Mouse (Mus musculus) limb, embryonic 10.5 days (tissue): Measurements from ENCODE around the gene Agtrap. TPM values are rescaled to one million over a fixed set of nuclear protein-coding genes. Genes with fewer than 3 reads are reported as not detected.
A peak's percentile ranks its signal among the peaks of the same experiment; 100 is the strongest.
"Not testable (repeated sequence)": the region's sequence is repeated elsewhere in the genome, so short reads cannot be mapped to it uniquely, and the experiment has no call there.

Source experiments
- DNase-seq: peaks from one replicate; pipeline ENCODE4 v3.0.0-alpha.2; 2017; ENCODE audit warnings: low spot score
- H3K27ac ChIP-seq: fragments of 300-500 bp; sonication (generic); 2 replicates; pipeline ENCODE4 v1.5.1; 2016; ENCODE audit warnings: mild to moderate bottlenecking
- H3K27me3 ChIP-seq: fragments of 300-500 bp; sonication (generic); 2 replicates; pipeline ENCODE4 v1.6.1; 2016; ENCODE audit warnings: low read depth, mild to moderate bottlenecking; ENCODE audit not compliant: poor library complexity, severe bottlenecking
- H3K36me3 ChIP-seq: fragments of 300-500 bp; sonication (generic); 2 replicates; pipeline ENCODE4 v1.6.1; 2016; ENCODE audit warnings: mild to moderate bottlenecking, moderate library complexity
- H3K4me1 ChIP-seq: fragments of 300-500 bp; sonication (generic); 2 replicates; pipeline ENCODE4 v1.6.1; 2016
- H3K4me3 ChIP-seq: fragments of 300-500 bp; sonication (generic); 2 replicates; pipeline ENCODE4 v1.5.1; 2016; ENCODE audit warnings: mild to moderate bottlenecking, moderate library complexity
- H3K9me3 ChIP-seq: fragments of 300-500 bp; sonication (generic); replicated peaks from 2 replicates; pipeline ENCODE4 v1.6.1; 2016; ENCODE audit warnings: mild to moderate bottlenecking
- WGBS: fragments of 180-500 bp; shearing (Covaris S2); methylation state at CpG from one replicate; pipeline ENCODE4 v1.1.7; 2016; 5-methylcytosine and 5-hydroxymethylcytosine counted together
- polyA plus RNA-seq: library from polyadenylated mRNA; unstranded; fragments of >200 nt; fragmentation: Nextera tagmentation; extraction: Ambion mirVana; gene quantifications from 2 replicates; pipeline ENCODE4 v1.2.1, GENCODE M21; 2016

The Agtrap gene
- polyA plus RNA-seq, 1 experiment from 2014 or later, result 13.1 TPM

GRCm38 (mm10) chr4:148119578-148119977 is 31.7 kb upstream of the Agtrap start:
- not testable (repeated sequence) for H3K4me3 ChIP-seq, DNase-seq, H3K27ac ChIP-seq, H3K9me3 ChIP-seq, H3K27me3 ChIP-seq, H3K36me3 ChIP-seq
- peaks cover 48% of the 10 kb centered on the region for H3K4me1 ChIP-seq
- 86% methylated on average over 9 of the region's 9 CpGs for WGBS

GRCm38 (mm10) chr4:148117392-148117791 is 29.6 kb upstream of the Agtrap start:
- Histone ChIP-seq H3K36me3 (no peaks in the 10 kb centered on the region), H3K4me1 (peaks cover 32% of the 10 kb centered on the region), H3K4me3 (no peak overlapping the region), H3K27me3 (0 out of 2 replicates have a peak, but pooled peaks cover 8% of the 10 kb centered on the region), H3K9me3 (no peaks in the 10 kb centered on the region), H3K27ac (no peak overlapping the region)
- DNase-seq, result no peak
- WGBS, result 76% methylated on average over 4 of the region's 4 CpGs

GRCm38 (mm10) chr4:148116657-148117056 is 28.8 kb upstream of the Agtrap start:
- DNase-seq, result no peak
- Histone ChIP-seq H3K27ac (no peak overlapping the region), H3K9me3 (no peaks in the 10 kb centered on the region), H3K4me1 (peaks cover 25% of the 10 kb centered on the region), H3K36me3 (no peaks in the 10 kb centered on the region), H3K27me3 (0 out of 2 replicates have a peak, but pooled peaks cover 8% of the 10 kb centered on the region), H3K4me3 (no peak overlapping the region)
- WGBS, result 80% methylated on average over 4 of the region's 4 CpGs

GRCm38 (mm10) chr4:148115467-148115866 is 27.6 kb upstream of the Agtrap start:
- peak overlapping the region; percentile 18 for H3K4me3 ChIP-seq
- peak overlapping the region; percentile 70 for H3K27ac ChIP-seq
- WGBS, result 3% methylated on average over 15 of the region's 15 CpGs

GRCm38 (mm10) chr4:148114758-148115391 is 27.0 kb upstream of the Agtrap start:
- H3K9me3 ChIP-seq, result no peaks in the 10 kb centered on the region
- peak overlapping the region; percentile 70 for H3K27ac ChIP-seq
- H3K36me3 ChIP-seq, result no peaks in the 10 kb centered on the region
- peaks cover 17% of the 10 kb centered on the region for H3K4me1 ChIP-seq
- peak overlapping the region; percentile 18 for H3K4me3 ChIP-seq
- H3K27me3 ChIP-seq, result 0 out of 2 replicates have a peak, but pooled peaks cover 8% of the 10 kb centered on the region
- WGBS, result 6% methylated on average over 15 of the region's 15 CpGs
- DNase-seq, result peak; percentile 96

More at GRCm38 (mm10) chr4:148115467-148115866, 27.6 kb upstream of the Agtrap start:
- peak; percentile 75 for DNase-seq
- no peaks in the 10 kb centered on the region for H3K9me3 ChIP-seq
- H3K36me3 ChIP-seq, result no peaks in the 10 kb centered on the region
- H3K4me1 ChIP-seq, result peaks cover 17% of the 10 kb centered on the region
- 0 out of 2 replicates have a peak, but pooled peaks cover 8% of the 10 kb centered on the region for H3K27me3 ChIP-seq

- 85% methylated on average over 12 of the region's 12 CpGs for WGBS
- no peak overlapping the region for H3K27ac ChIP-seq
- no peak for DNase-seq
- peaks cover 21% of the 10 kb centered on the region for H3K27me3 ChIP-seq
- H3K9me3 ChIP-seq, result no peaks in the 10 kb centered on the region
- H3K4me1 ChIP-seq, result peaks cover 26% of the 10 kb centered on the region
- no peak overlapping the region for H3K4me3 ChIP-seq
- no peaks in the 10 kb centered on the region for H3K36me3 ChIP-seq
Observed at GRCm38 (mm10) chr4:148112519-148112918, 24.7 kb upstream of the Agtrap start.

- Histone ChIP-seq H3K27ac (no peak overlapping the region), H3K9me3 (no peaks in the 10 kb centered on the region), H3K4me3 (no peak overlapping the region), H3K4me1 (peaks cover 14% of the 10 kb centered on the region), H3K36me3 (no peaks in the 10 kb centered on the region), H3K27me3 (peaks cover 23% of the 10 kb centered on the region)
- 74% methylated on average over 5 of the region's 5 CpGs for WGBS
- no peak for DNase-seq
Observed at GRCm38 (mm10) chr4:148109215-148109614, 21.4 kb upstream of the Agtrap start.

GRCm38 (mm10) chr4:148108565-148109100 is 20.8 kb upstream of the Agtrap start:
- no peak for DNase-seq
- H3K4me1 ChIP-seq, result peaks cover 14% of the 10 kb centered on the region
- H3K4me3 ChIP-seq, result no peak overlapping the region
- no peaks in the 10 kb centered on the region for H3K9me3 ChIP-seq
- no peaks in the 10 kb centered on the region for H3K36me3 ChIP-seq
- WGBS, result 51% methylated on average over 7 of the region's 7 CpGs
- H3K27ac ChIP-seq, result no peak overlapping the region
- H3K27me3 ChIP-seq, result peaks cover 23% of the 10 kb centered on the region

GRCm38 (mm10) chr4:148107621-148108291 is 19.9 kb upstream of the Agtrap start:
- peaks cover 23% of the 10 kb centered on the region for H3K27me3 ChIP-seq
- H3K4me1 ChIP-seq, result peaks cover 14% of the 10 kb centered on the region
- no peak overlapping the region for H3K4me3 ChIP-seq
- peak; percentile 60 for DNase-seq
- H3K36me3 ChIP-seq, result no peaks in the 10 kb centered on the region
- H3K27ac ChIP-seq, result peak overlapping the region; percentile 54
- 25% methylated on average over 22 of the region's 22 CpGs for WGBS
- H3K9me3 ChIP-seq, result no peaks in the 10 kb centered on the region

- WGBS, result 75% methylated on average over 3 of the region's 3 CpGs
- H3K27me3 ChIP-seq, result peaks cover 35% of the 10 kb centered on the region
- H3K4me3 ChIP-seq, result no peak overlapping the region
- H3K9me3 ChIP-seq, result no peaks in the 10 kb centered on the region
- H3K36me3 ChIP-seq, result no peaks in the 10 kb centered on the region
- DNase-seq, result no peak
- H3K4me1 ChIP-seq, result peaks cover 27% of the 10 kb centered on the region
- no peak overlapping the region for H3K27ac ChIP-seq
Observed at GRCm38 (mm10) chr4:148104146-148104545, 16.3 kb upstream of the Agtrap start.

GRCm38 (mm10) chr4:148101801-148102527 is 14.1 kb upstream of the Agtrap start:
- H3K27ac ChIP-seq, result peak overlapping the region; percentile 19; the same call in 1 of the 2 replicates
- WGBS, result 22% methylated on average over 29 of the region's 29 CpGs
- H3K4me1 ChIP-seq, result peaks cover 13% of the 10 kb centered on the region

GRCm38 (mm10) chr4:148098666-148099065 is 10.8 kb upstream of the Agtrap start:
- no peak overlapping the region for H3K4me3 ChIP-seq

More at GRCm38 (mm10) chr4:148101801-148102527, 14.1 kb upstream of the Agtrap start:
- H3K27me3 ChIP-seq, result peaks cover 17% of the 10 kb centered on the region
- no peaks in the 10 kb centered on the region for H3K9me3 ChIP-seq
- DNase-seq, result peak; percentile 67
- H3K4me3 ChIP-seq, result peak overlapping the region; percentile 31
- no peaks in the 10 kb centered on the region for H3K36me3 ChIP-seq

More at GRCm38 (mm10) chr4:148098666-148099065, 10.8 kb upstream of the Agtrap start:
- peaks cover 12% of the 10 kb centered on the region; the same call in 1 of the 2 replicates for H3K27me3 ChIP-seq
- no peaks in the 10 kb centered on the region for H3K9me3 ChIP-seq
- 86% methylated on average over 3 of the region's 3 CpGs for WGBS
- peaks cover 13% of the 10 kb centered on the region for H3K4me1 ChIP-seq
- H3K36me3 ChIP-seq, result no peaks in the 10 kb centered on the region
- no peak for DNase-seq
- H3K27ac ChIP-seq, result no peak overlapping the region
